Mouse (Mus musculus) urinary bladder, postnatal 14 days (tissue): ENCODE measurements at regions not wholly inside any gene's neighbourhood (a gene's known extent, or its start where the extent isn't known, plus 50 kb on each side); places are given as distances from the start of the nearest gene placed in this dataset.

ENCODE experiments used
- DNase-seq: peaks from one replicate; pipeline ENCODE4 v3.0.0; 2021; ENCODE audit warnings: low spot score

GRCm38 (mm10) chr14:80244640-80245302, 260.9 kb downstream of the Olfm4 start:
- no peak for DNase-seq

- no peak for DNase-seq
These were observed 263.7 kb downstream of the Olfm4 start for GRCm38 (mm10) chr14:80247575-80247974.

GRCm38 (mm10) chr14:80249882-80250281, 266.0 kb downstream of the Olfm4 start:
- no peak for DNase-seq

- DNase-seq = no peak
These were observed 273.2 kb downstream of the Olfm4 start for GRCm38 (mm10) chr14:80257086-80257485.

- DNase-seq = no peak
These were observed 279.3 kb downstream of the Olfm4 start for GRCm38 (mm10) chr14:80263173-80263572.

- DNase-seq = no peak
These were observed 281.2 kb downstream of the Olfm4 start for GRCm38 (mm10) chr14:80265081-80265480.

GRCm38 (mm10) chr14:80269179-80269951, 285.5 kb downstream of the Olfm4 start:
- peak; percentile 43 for DNase-seq

GRCm38 (mm10) chr14:80270063-80270462, 286.2 kb downstream of the Olfm4 start:
- no peak for DNase-seq

- DNase-seq = no peak
These were observed 296.3 kb downstream of the Olfm4 start for GRCm38 (mm10) chr14:80280188-80280587.

- DNase-seq = no peak
These were observed 299.8 kb downstream of the Olfm4 start for GRCm38 (mm10) chr14:80283726-80284125.

- no peak for DNase-seq
These were observed 307.5 kb downstream of the Olfm4 start for GRCm38 (mm10) chr14:80291360-80291759.

GRCm38 (mm10) chr14:80293378-80293777, 309.5 kb downstream of the Olfm4 start:
- DNase-seq = no peak

GRCm38 (mm10) chr14:80329651-80330050, 345.8 kb downstream of the Olfm4 start:
- DNase-seq = no peak

GRCm38 (mm10) chr14:80362024-80362622, 378.2 kb downstream of the Olfm4 start:
- DNase-seq = no peak

- no peak for DNase-seq
These were observed 385.7 kb downstream of the Olfm4 start for GRCm38 (mm10) chr14:80369448-80370153.

GRCm38 (mm10) chr14:80374290-80374689, 390.4 kb downstream of the Olfm4 start:
- DNase-seq = no peak

GRCm38 (mm10) chr14:80377064-80377463, 393.2 kb downstream of the Olfm4 start:
- DNase-seq = no peak

GRCm38 (mm10) chr14:80391418-80391817, 407.5 kb downstream of the Olfm4 start:
- DNase-seq = no peak

- no peak for DNase-seq
These were observed 424.4 kb downstream of the Olfm4 start for GRCm38 (mm10) chr14:80408317-80408716.

GRCm38 (mm10) chr14:80418810-80419325, 435.0 kb downstream of the Olfm4 start:
- no peak for DNase-seq

- no peak for DNase-seq
These were observed 459.9 kb downstream of the Olfm4 start for GRCm38 (mm10) chr14:80443820-80444219.

GRCm38 (mm10) chr14:80471470-80471869, 487.6 kb downstream of the Olfm4 start:
- DNase-seq = no peak
